Mouse (Mus musculus): ENCODE measurements around the gene Ipcef1.
"Not testable (repeated sequence)": the region's sequence is repeated elsewhere in the genome, so short reads cannot be mapped to it uniquely, and the experiment has no call there.

The Ipcef1 gene

GRCm38 (mm10) chr10:6890348-6891009 lies 161.8 kb downstream of the Ipcef1 start:
- DNase-seq (ENCODE audit: inconsistent age in 2 of 2, low spot score in 1 of 2): peak; percentile 3 to 25

DNA sequence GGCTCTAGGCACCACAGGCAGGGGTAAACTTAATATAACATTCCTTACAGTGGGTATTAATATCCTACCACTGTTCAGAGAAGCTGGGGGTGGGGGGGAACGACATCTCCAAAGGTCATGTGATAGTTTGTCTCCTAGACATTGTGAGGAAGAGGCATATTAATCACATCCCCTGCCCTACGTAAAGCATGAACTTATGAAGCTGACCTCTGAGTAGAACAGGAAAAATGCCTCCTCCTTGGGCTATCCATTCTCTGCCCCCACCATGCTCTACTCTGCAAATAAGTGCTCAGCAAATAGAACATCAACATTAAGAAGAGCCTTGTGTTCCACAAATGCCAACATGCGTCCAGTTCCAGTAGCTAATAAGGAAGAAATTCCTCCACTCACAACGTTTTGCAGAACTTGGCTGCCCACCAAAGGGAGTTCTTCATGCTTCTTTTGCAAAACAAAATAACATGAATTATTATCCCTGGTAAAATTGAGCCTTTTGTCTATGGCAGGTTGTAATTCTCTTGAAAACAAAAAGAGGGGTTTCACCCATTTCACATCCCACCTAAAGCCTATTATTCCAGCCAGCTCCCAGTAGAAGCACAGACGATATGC lies 162.5 kb downstream of the Ipcef1 start:
- DNase-seq (ENCODE audit: inconsistent age in 2 of 2, low spot score in 1 of 2): no peak

DNA sequence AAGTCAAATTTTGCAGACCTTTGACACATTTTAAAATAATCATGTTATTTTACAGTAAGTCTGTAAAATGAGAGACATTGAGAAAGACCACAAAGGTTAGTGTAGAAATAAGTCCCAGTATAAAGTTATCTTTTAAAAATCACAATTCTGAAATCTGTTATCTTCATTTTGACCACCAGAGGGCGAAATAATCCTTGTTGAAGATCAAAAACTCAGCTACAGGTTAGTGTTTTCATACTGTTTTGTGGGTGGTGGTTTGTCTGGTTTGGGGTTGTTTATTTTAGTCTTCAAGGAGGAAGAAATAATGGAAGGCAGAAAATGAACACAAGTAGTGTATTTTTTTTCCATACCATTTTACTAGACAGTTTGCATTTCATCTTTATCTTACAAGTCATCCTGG lies 166.8 kb downstream of the Ipcef1 start:
- DNase-seq (ENCODE audit: inconsistent age in 2 of 2, low spot score in 1 of 2): peak in 1 of 2 experiments; percentile 56

GRCm38 (mm10) chr10:6882041-6882440 lies 170.2 kb downstream of the Ipcef1 start:
- DNase-seq (ENCODE audit: inconsistent age in 2 of 2, low spot score in 1 of 2): not testable (repeated sequence)

- DNase-seq (ENCODE audit: inconsistent age in 2 of 2, low spot score in 1 of 2): no peak
Observed at GRCm38 (mm10) chr10:6878276-6878881, 173.9 kb downstream of the Ipcef1 start.

GRCm38 (mm10) chr10:6873917-6874316 lies 178.4 kb downstream of the Ipcef1 start:
- no peak for DNase-seq (ENCODE audit: inconsistent age in 2 of 2, low spot score in 1 of 2)

DNA sequence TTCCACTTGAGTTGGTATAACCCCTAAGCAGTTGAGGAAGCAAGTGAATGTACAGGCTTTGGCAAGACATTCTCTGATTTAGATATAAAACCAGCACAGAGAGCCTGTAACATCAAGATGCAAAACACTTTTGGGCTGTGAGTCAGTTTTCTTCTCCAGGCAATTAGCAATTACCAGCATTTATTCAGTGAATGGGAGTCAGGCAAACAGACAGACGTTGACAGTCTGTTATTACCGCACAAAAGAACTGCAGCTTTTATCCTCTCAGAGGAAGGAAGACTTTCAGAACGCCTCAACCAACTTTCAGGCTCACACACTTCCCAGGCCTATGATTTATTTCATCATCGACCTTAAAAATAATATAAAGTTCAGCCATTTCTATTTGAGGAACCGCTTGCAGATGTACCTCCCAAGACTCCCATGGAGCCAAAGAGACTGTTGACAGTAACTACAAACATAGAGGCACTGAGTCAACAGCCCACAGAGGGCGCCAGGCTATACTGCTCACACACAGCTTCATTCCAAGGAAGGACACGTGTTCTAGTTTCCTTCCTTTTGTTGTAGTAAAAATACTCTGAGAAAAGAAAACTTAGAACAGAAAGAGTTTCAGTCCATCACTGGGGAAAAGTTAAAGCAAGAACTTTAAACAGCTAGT lies 180.7 kb downstream of the Ipcef1 start:
- no peak for DNase-seq (ENCODE audit: inconsistent age in 2 of 2, low spot score in 1 of 2)

DNA sequence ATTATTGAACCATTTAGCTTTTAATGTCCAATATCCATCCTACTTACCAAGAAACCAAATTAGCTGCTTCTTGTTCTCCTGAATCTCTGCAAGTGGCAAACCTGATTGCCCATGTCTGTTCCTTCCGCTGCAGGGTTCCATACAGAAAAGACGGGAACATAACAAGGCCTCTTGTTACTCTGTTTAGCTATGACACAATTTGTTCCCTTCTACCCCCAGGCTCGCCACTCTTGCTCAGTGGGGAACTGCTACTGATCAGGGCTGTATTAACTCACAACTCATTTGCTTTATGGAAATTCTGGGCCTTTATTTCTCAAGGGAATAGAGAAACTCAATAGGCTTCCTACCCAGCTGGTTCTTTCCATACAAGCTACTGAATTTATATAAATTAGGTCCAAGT lies 196.5 kb downstream of the Ipcef1 start:
- DNase-seq (ENCODE audit: inconsistent age in 2 of 2, low spot score in 1 of 2): no peak

- no peak for DNase-seq (ENCODE audit: inconsistent age in 2 of 2, low spot score in 1 of 2)
Observed at GRCm38 (mm10) chr10:6848834-6849233, 203.4 kb downstream of the Ipcef1 start.

GRCm38 (mm10) chr10:6848162-6848754 lies 204.0 kb downstream of the Ipcef1 start:
- DNase-seq (ENCODE audit: inconsistent age in 2 of 2, low spot score in 1 of 2): no peak

DNA sequence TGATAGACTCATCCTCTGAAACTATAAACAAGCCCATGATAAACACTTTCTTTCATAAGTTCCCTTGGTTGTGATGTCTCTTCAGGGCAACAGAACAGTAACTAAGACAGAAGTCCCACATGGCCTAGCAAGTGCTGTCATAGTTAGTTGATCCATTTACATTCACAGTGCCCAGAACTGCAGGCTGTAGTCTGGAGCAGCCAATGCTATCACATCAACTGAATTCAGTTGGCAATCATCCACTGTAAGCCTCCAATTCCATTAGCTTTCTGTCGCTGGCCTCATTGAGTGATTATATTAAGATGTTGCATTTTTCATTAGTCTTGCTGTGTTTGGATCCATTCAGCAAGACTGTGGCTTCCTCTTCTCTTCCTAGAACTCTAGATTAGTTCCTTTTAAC lies 206.0 kb downstream of the Ipcef1 start:
- DNase-seq (ENCODE audit: inconsistent age in 2 of 2, low spot score in 1 of 2): no peak

DNA sequence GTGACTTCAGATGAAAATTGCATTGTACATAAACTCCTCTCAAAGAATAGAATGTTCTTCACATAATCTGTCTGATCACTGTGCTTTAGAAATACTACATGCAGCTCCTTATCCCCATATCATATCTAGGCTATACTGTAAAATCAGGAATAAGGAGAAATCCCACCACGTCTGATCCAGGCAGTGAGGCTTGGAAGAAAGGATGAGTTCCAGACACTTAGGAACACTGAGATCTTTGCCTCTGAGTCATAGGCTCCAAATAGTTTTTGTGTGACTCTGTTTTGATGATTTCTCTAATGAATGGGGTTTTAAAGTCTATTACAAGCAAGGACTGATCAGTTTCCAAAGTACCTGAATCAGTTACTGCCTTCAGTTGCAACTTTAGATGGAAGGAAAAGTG lies 210.1 kb downstream of the Ipcef1 start:
- no peak for DNase-seq (ENCODE audit: inconsistent age in 2 of 2, low spot score in 1 of 2)
